Mouse (Mus musculus) small intestine, adult 2 months (tissue): ENCODE measurements around the gene Cdt1. TPM values are rescaled to one million over a fixed set of nuclear protein-coding genes. Genes with fewer than 3 reads are reported as not detected.

ENCODE experiments used
- H3K27ac ChIP-seq: fragments of 200-500 bp; 2 replicates; pipeline ENCODE4 v1.5.1; 2012; ENCODE audit warnings: low read depth, low read length, control low read depth, inconsistent platforms; ENCODE audit not compliant: insufficient read depth
- H3K27me3 ChIP-seq: fragments of 200-500 bp; 2 replicates; pipeline ENCODE4 v1.6.1; 2012; ENCODE audit warnings: mild to moderate bottlenecking, moderate library complexity, low read length, inconsistent platforms; ENCODE audit not compliant: control insufficient read depth, insufficient read depth
- H3K36me3 ChIP-seq: fragments of 200-500 bp; 2 replicates; pipeline ENCODE4 v1.6.1; 2012; ENCODE audit warnings: mild to moderate bottlenecking, low read length, control low read depth, inconsistent platforms; ENCODE audit not compliant: control insufficient read depth, insufficient read depth
- H3K4me1 ChIP-seq: fragments of 200-500 bp; 2 replicates; pipeline ENCODE4 v1.6.1; 2012; ENCODE audit warnings: low read length, inconsistent platforms, mixed read lengths; ENCODE audit not compliant: control insufficient read depth, insufficient read depth, insufficient read length
- H3K4me3 ChIP-seq: fragments of 200-500 bp; 2 replicates; pipeline ENCODE4 v1.5.1; 2012; ENCODE audit warnings: low read depth, mild to moderate bottlenecking, control low read depth, inconsistent platforms, low read length, moderate library complexity
- CTCF ChIP-seq: fragments of 200-500 bp; IDR thresholded peaks from 2 replicates; pipeline ENCODE4 v1.5.1; 2012; ENCODE audit warnings: low read depth, mild to moderate bottlenecking, control low read depth, inconsistent platforms, low read length, moderate library complexity, mixed read lengths; ENCODE audit not compliant: insufficient replicate concordance, insufficient read length; ENCODE audit errors: extremely low read depth
- POLR2A ChIP-seq: fragments of 200-500 bp; IDR thresholded peaks from 2 replicates; pipeline ENCODE4 v1.6.1; 2012; ENCODE audit warnings: low read depth, mild to moderate bottlenecking, control low read depth, inconsistent platforms, low read length, moderate library complexity
- WGBS: fragments of 180-500 bp; shearing (Covaris S2); methylation state at CpG from one replicate; pipeline ENCODE4 v1.1.7; 2018; 5-methylcytosine and 5-hydroxymethylcytosine counted together
- polyA plus RNA-seq: library from polyadenylated mRNA; depleted of rRNA; stranded (reverse); fragments of >200 nt; gene quantifications from 2 replicates; pipeline ENCODE4 v1.2.3, GENCODE M21; 2012

Gene Cdt1
- polyA plus RNA-seq, 1 experiment, result 64.8 TPM

GRCm38 (mm10) chr8:122585411-122585891 lies 17.6 kb downstream of the Cdt1 start:
- Histone ChIP-seq H3K4me3 (peak overlapping the region; percentile 42), H3K27me3 (no peaks in the 10 kb centered on the region), H3K4me1 (peaks cover 41% of the 10 kb centered on the region), H3K36me3 (no peaks in the 10 kb centered on the region), H3K27ac (peak overlapping the region; percentile 95)
- TF ChIP-seq CTCF (no peak), POLR2A (no peak)
- WGBS, result 20% methylated on average over 14 of the region's 14 CpGs

- TF ChIP-seq POLR2A (no peak), CTCF (no peak)
- WGBS, result 51% methylated on average over 7 of the region's 7 CpGs
- H3K27me3 ChIP-seq, result no peaks in the 10 kb centered on the region
- no peaks in the 10 kb centered on the region for H3K36me3 ChIP-seq
- H3K4me3 ChIP-seq, result no peak overlapping the region
- peaks cover 41% of the 10 kb centered on the region for H3K4me1 ChIP-seq
- peak overlapping the region; percentile 95 for H3K27ac ChIP-seq
These were observed 18.4 kb downstream of the Cdt1 start for GRCm38 (mm10) chr8:122586171-122586570.

GRCm38 (mm10) chr8:122586749-122587148 lies 18.9 kb downstream of the Cdt1 start:
- Histone ChIP-seq H3K4me1 (peaks cover 41% of the 10 kb centered on the region), H3K4me3 (peak overlapping the region; percentile 12), H3K36me3 (no peaks in the 10 kb centered on the region), H3K27me3 (no peaks in the 10 kb centered on the region), H3K27ac (peak overlapping the region; percentile 95)
- TF ChIP-seq POLR2A (no peak), CTCF (no peak)
- 39% methylated on average over 10 of the region's 10 CpGs for WGBS

GRCm38 (mm10) chr8:122593240-122593639 lies 25.4 kb downstream of the Cdt1 start:
- Histone ChIP-seq H3K27ac (no peak overlapping the region), H3K4me3 (no peak overlapping the region), H3K27me3 (no peaks in the 10 kb centered on the region), H3K36me3 (peaks cover 4% of the 10 kb centered on the region; the same call in 1 of the 2 replicates), H3K4me1 (no peaks in the 10 kb centered on the region; the same call in 1 of the 2 replicates)
- TF ChIP-seq CTCF (no peak), POLR2A (no peak)
- WGBS, result 79% methylated on average over 12 of the region's 12 CpGs

GRCm38 (mm10) chr8:122593783-122594507 lies 26.1 kb downstream of the Cdt1 start:
- no peaks in the 10 kb centered on the region for H3K27me3 ChIP-seq
- no peak overlapping the region for H3K4me3 ChIP-seq
- WGBS, result 92% methylated on average over 19 of the region's 19 CpGs
- no peaks in the 10 kb centered on the region; the same call in 1 of the 2 replicates for H3K4me1 ChIP-seq
- H3K27ac ChIP-seq, result no peak overlapping the region
- TF ChIP-seq CTCF (no peak), POLR2A (no peak)
- peaks cover 4% of the 10 kb centered on the region; the same call in 1 of the 2 replicates for H3K36me3 ChIP-seq

GRCm38 (mm10) chr8:122596031-122596430 lies 28.2 kb downstream of the Cdt1 start:
- no peak overlapping the region for H3K27ac ChIP-seq
- 75% methylated on average over 4 of the region's 4 CpGs for WGBS
- H3K27me3 ChIP-seq, result no peaks in the 10 kb centered on the region
- H3K4me1 ChIP-seq, result no peaks in the 10 kb centered on the region
- peaks cover 8% of the 10 kb centered on the region; the same call in 1 of the 2 replicates for H3K36me3 ChIP-seq
- TF ChIP-seq CTCF (no peak), POLR2A (no peak)
- no peak overlapping the region for H3K4me3 ChIP-seq

GRCm38 (mm10) chr8:122600666-122601065 lies 32.9 kb downstream of the Cdt1 start:
- 95% methylated on average over 9 of the region's 9 CpGs for WGBS
- Histone ChIP-seq H3K36me3 (peaks cover 7% of the 10 kb centered on the region; the same call in 1 of the 2 replicates), H3K27me3 (no peaks in the 10 kb centered on the region), H3K27ac (no peak overlapping the region), H3K4me1 (no peaks in the 10 kb centered on the region), H3K4me3 (no peak overlapping the region)
- no peak for TF ChIP-seq POLR2A
- TF ChIP-seq CTCF, result no peak
